Mouse (Mus musculus) lung, postnatal 0 days (tissue): ENCODE measurements around the gene Xpot. TPM values are rescaled to one million over a fixed set of nuclear protein-coding genes. Genes with fewer than 3 reads are reported as not detected.

Experiments used
- ATAC-seq: fragments of 200-750 bp; cut with Nextera tagmentation; 2 replicates; pipeline ENCODE4 v1.8.0; 2017; ENCODE audit warnings: moderate library complexity
- DNase-seq: peaks from one replicate; pipeline ENCODE4 v3.0.0-alpha.2; 2016; ENCODE audit warnings: low spot score
- H3K27ac ChIP-seq: fragments of 300-500 bp; sonication (generic); 2 replicates; pipeline ENCODE4 v1.5.1; 2014; ENCODE audit warnings: antibody characterized with exemption, mild to moderate bottlenecking, low read length, mixed read lengths
- H3K27me3 ChIP-seq: fragments of 300-500 bp; sonication (generic); replicated peaks from 2 replicates; pipeline ENCODE4 v1.6.1; 2014; ENCODE audit warnings: low read length, mixed read lengths; ENCODE audit not compliant: insufficient read depth
- H3K36me3 ChIP-seq: fragments of 300-500 bp; sonication (generic); 2 replicates; pipeline ENCODE4 v1.6.1; 2014; ENCODE audit warnings: low read length, mixed read lengths; ENCODE audit not compliant: insufficient read depth
- H3K4me1 ChIP-seq: fragments of 300-500 bp; sonication (generic); 2 replicates; pipeline ENCODE4 v1.6.1; 2014; ENCODE audit warnings: antibody characterized with exemption, low read depth, low read length, mixed read lengths; ENCODE audit not compliant: insufficient read depth
- H3K4me2 ChIP-seq: fragments of 300-500 bp; sonication (generic); replicated peaks from 2 replicates; pipeline ENCODE4 v1.6.1; 2014; ENCODE audit warnings: low read depth, mild to moderate bottlenecking, low read length, moderate library complexity, mixed read lengths
- H3K4me3 ChIP-seq: fragments of 300-500 bp; sonication (generic); 2 replicates; pipeline ENCODE4 v1.5.1; 2014; ENCODE audit warnings: low read depth, low read length
- H3K9ac ChIP-seq: fragments of 300-500 bp; sonication (generic); replicated peaks from 2 replicates; pipeline ENCODE4 v1.6.1; 2014; ENCODE audit warnings: low read depth, mild to moderate bottlenecking
- H3K9me3 ChIP-seq: fragments of 300-500 bp; sonication (generic); 2 replicates; pipeline ENCODE4 v1.6.1; 2016; ENCODE audit warnings: low read length, mixed read lengths
- CTCF ChIP-seq: IDR thresholded peaks from 2 replicates; pipeline ENCODE4 v1.5.1; 2016; ENCODE audit warnings: antibody characterized with exemption, mild to moderate bottlenecking
- EP300 ChIP-seq: IDR thresholded peaks from 2 replicates; pipeline ENCODE4 v1.6.1; 2016; ENCODE audit warnings: antibody characterized with exemption, mild to moderate bottlenecking, control low read depth
- WGBS: fragments of 180-500 bp; shearing (Covaris S2); extraction: QIAGEN DNeasy Blood & Tissue Kit; methylation state at CpG from one replicate; pipeline ENCODE4 v1.1.7; 2014; 5-methylcytosine and 5-hydroxymethylcytosine counted together
- polyA plus RNA-seq: library from polyadenylated mRNA; unstranded; fragments of >200 nt; fragmentation: Nextera tagmentation; extraction: Ambion mirVana; gene quantifications from 2 replicates; pipeline ENCODE4 v1.2.1, GENCODE M21; 2015

Xpot gene
- polyA plus RNA-seq, 1 experiment from 2014 or later = 19.9 TPM

GRCm38 (mm10) chr10:121613570-121613969 lies 12.6 kb downstream of the Xpot start:
- Histone ChIP-seq H3K27ac (no peak overlapping the region), H3K27me3 (no peaks in the 10 kb centered on the region), H3K4me2 (no peak overlapping the region), H3K9me3 (no peaks in the 10 kb centered on the region), H3K4me1 (no peaks in the 10 kb centered on the region), H3K36me3 (peaks cover 32% of the 10 kb centered on the region), H3K9ac (no peak overlapping the region), H3K4me3 (no peak overlapping the region)
- peak; percentile 73 for DNase-seq
- WGBS = 66% methylated on average over 13 of the region's 13 CpGs
- peak; percentile 87 for ATAC-seq
- TF ChIP-seq CTCF (no peak), EP300 (peak; percentile 89)

GRCm38 (mm10) chr10:121612448-121612847 lies 13.7 kb downstream of the Xpot start:
- Histone ChIP-seq H3K27me3 (no peaks in the 10 kb centered on the region), H3K4me1 (no peaks in the 10 kb centered on the region), H3K36me3 (peaks cover 24% of the 10 kb centered on the region), H3K9ac (no peak overlapping the region), H3K4me2 (no peak overlapping the region), H3K27ac (no peak overlapping the region), H3K9me3 (no peaks in the 10 kb centered on the region), H3K4me3 (no peak overlapping the region)
- DNase-seq (no peak), ATAC-seq (no peak)
- TF ChIP-seq EP300 = no peak
- TF ChIP-seq CTCF = no peak
- 81% methylated on average over 6 of the region's 6 CpGs for WGBS

GRCm38 (mm10) chr10:121611587-121611986 lies 14.5 kb downstream of the Xpot start:
- 73% methylated on average over 9 of the region's 10 CpGs for WGBS
- peaks cover 23% of the 10 kb centered on the region for H3K36me3 ChIP-seq
- H3K9ac ChIP-seq = no peak overlapping the region
- H3K9me3 ChIP-seq = no peaks in the 10 kb centered on the region
- TF ChIP-seq EP300 (no peak), CTCF (no peak)
- H3K4me1 ChIP-seq = no peaks in the 10 kb centered on the region
- H3K4me3 ChIP-seq = no peak overlapping the region
- no peak overlapping the region for H3K27ac ChIP-seq
- no peak overlapping the region for H3K4me2 ChIP-seq
- ATAC-seq = no peak
- H3K27me3 ChIP-seq = no peaks in the 10 kb centered on the region
- no peak for DNase-seq

GRCm38 (mm10) chr10:121608177-121608576 lies 18.0 kb downstream of the Xpot start:
- Histone ChIP-seq H3K4me1 (no peaks in the 10 kb centered on the region), H3K4me3 (no peak overlapping the region), H3K4me2 (no peak overlapping the region), H3K27me3 (no peaks in the 10 kb centered on the region), H3K27ac (no peak overlapping the region), H3K36me3 (peaks cover 37% of the 10 kb centered on the region), H3K9ac (no peak overlapping the region), H3K9me3 (no peaks in the 10 kb centered on the region)
- TF ChIP-seq CTCF = no peak
- TF ChIP-seq EP300 = no peak
- 89% methylated on average over 10 of the region's 10 CpGs for WGBS
- no peak for DNase-seq
- ATAC-seq = no peak

- Histone ChIP-seq H3K27me3 (no peaks in the 10 kb centered on the region), H3K27ac (no peak overlapping the region), H3K4me3 (no peak overlapping the region), H3K4me2 (no peak overlapping the region), H3K4me1 (no peaks in the 10 kb centered on the region), H3K36me3 (peaks cover 39% of the 10 kb centered on the region), H3K9me3 (no peaks in the 10 kb centered on the region), H3K9ac (no peak overlapping the region)
- DNase-seq = no peak
- no peak for TF ChIP-seq CTCF
- TF ChIP-seq EP300 = no peak
- 92% methylated on average over 13 of the region's 13 CpGs for WGBS
- no peak for ATAC-seq
These were observed 21.3 kb downstream of the Xpot start for GRCm38 (mm10) chr10:121604632-121605344.

GRCm38 (mm10) chr10:121603556-121603955 lies 22.6 kb downstream of the Xpot start:
- no peaks in the 10 kb centered on the region for H3K27me3 ChIP-seq
- H3K4me3 ChIP-seq = no peak overlapping the region
- H3K4me2 ChIP-seq = no peak overlapping the region
- H3K27ac ChIP-seq = peak overlapping the region; percentile 62; the same call in 1 of the 2 replicates
- peaks cover 36% of the 10 kb centered on the region for H3K36me3 ChIP-seq
- ATAC-seq (peak; percentile 57), DNase-seq (peak; percentile 65)
- no peaks in the 10 kb centered on the region for H3K4me1 ChIP-seq
- no peak overlapping the region for H3K9ac ChIP-seq
- TF ChIP-seq EP300 (peak; percentile 32; the same call in 1 of the 2 replicates), CTCF (no peak)
- no peaks in the 10 kb centered on the region for H3K9me3 ChIP-seq
- WGBS = 56% methylated on average over 4 of the region's 4 CpGs
